Mouse (Mus musculus): Measurements from ENCODE around the gene Dph7.

The Dph7 gene

DNA sequence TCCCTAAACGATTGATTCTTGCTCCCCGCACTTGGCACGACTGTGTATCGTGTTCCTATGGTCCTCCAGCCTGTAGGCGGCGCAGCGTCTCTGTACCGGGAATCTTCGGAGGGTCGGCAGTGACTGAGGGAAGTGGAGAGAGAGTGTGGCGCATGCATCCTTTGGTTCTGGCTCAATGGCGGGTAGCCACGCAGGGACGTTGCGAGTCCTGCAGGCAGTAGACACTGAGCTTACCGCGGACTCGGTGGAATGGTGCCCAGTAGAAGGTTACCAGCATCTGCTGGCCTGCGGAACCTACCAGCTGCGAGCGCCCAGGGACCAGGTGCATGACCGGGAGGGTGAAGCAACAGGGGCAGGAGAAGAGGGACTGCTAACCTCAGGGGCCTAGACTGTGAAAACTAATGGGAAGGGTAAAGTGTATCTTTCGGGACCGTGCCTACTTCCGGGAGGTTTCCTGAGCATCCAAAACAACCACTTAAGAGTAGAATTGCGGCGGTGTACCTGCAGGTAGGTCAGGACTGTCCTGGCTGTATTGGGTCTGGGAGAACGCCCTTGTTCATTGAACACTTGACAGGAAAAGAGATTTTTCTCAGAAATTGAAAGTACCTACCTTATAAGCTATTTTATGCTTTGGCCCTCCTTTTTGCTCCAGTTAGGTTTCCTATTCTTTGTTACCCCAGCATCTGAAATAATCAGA, at the start of gene Dph7:
Gene Dph7 (plus strand): TSS at position 97 of the 697 bp plus-strand sequence.
- peak; percentile 84 for DNase-seq (ENCODE audit: low spot score)

DNA sequence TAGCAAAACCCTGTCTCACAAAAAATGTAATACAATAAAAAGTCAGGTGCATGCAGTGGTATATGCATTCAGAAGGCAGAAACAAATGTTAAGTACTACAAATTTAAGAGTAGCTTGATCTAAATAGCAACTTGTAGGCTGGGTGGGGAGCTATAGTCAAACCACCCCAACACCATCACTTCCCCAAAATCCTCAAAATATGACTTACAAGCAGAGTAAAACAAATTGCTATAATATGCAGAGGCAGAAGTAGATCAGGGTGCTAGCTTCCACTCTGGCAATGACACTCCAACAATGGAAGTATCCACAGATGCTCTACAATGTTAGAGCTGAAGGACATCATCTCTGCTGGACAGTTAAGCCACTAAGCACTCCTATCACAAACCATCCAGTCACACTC, 49.6 kb upstream of the Dph7 start:
- DNase-seq (ENCODE audit: low spot score), result no peak

DNA sequence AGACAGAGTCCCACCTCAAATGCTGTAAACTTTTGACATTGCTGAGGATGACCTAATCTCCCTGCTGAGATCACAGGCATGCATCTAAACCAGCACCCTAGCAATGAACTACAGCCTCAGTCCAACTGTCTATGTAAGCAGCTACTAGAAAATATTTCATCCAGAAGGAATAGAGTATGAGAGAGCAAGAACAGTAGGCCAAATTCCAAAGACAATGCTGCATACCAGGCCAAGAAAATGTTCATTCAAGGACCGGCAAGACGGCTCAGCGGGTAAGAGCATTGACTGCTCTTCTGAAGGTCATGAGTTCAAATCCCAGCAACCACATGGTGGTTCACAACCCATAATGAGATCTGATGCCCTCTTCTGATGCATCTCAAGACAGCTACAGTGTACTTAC, 47.4 kb upstream of the Dph7 start:
- DNase-seq (ENCODE audit: low spot score), result no peak

DNA sequence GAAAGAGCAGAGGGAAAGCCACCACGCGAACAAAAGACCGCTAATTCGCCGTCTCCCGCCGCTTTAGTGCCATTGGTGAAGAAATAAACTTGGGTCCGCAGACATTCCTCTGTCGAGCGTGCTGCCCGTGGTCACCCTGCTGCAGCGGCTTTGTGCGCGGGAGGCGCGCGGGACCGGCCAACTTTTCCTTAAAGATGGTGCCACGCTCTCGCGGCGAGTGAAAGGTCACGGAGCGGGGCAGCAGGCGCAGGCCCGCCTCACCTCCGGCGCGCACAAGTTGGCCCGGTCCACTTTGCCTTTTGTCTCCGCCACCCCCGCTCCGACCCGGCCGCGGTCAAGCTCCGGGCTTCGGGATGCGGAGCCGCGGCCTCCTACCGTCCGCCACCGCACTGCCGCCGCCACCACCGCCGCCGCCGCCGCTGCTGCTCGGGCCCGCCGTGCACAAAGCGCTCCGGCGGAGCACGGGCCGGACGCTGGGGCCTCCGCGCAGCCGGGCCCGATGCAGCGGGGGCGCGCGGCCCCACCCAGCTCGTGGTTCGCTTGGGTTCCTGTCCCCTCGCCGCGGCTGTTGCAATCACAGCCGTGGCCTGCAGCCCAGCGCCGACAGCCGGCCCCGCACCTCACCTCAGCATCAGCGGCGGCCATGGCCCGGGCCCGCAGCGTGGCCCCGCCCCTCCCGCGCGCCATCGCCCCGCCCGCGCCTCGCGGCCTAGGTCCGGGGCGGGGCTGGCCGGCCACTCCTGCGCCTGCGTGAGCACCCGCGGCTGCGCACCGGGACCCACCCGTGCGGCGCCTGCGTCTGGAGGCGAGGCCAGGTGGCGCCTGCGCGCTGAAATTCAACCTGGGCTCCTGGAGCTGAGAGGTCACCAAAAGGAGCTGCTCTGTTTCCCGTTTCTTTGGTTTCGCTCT, 43.0 kb upstream of the Dph7 start, which contains the start of gene Ehmt1:
Gene Ehmt1 (minus strand): TSS at position 685 of the 909 bp plus-strand sequence.
- peak; percentile 95 for DNase-seq (ENCODE audit: low spot score)

DNA sequence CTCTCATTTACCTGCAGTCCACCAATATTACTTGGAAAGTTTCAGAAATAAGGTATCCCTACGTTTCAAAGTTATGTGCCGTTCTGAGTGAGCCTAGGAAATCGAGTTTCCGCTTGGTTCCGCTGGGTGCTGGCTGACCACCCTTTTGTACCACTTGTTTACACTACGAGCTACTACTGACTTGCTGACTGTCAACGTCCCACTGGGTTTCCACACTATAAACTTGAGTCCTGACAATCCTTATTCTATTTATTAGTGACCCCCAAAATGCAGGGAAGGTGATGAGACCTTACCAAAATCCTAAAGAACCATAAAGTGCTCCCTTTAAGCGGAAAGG, 42.4 kb upstream of the Dph7 start:
- no peak for DNase-seq (ENCODE audit: low spot score)

DNA sequence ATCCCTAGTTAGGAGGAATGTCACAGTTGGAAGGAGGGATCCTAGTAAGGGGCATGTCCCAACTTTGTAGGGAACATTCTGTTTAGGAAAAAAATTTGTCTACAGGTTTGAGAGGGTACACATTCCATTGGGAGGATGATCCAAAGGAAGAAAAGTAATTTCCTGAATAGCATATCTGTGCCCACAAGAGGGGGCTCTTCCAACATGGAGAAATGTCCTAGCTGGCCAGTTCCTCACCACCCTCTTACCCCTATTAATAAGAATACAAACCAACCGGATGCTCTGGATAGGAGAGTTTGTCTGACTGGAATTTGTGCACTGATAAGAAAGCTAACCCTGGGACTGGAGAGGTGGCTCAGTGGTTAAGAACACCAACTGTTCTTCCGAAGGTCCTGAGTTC, 38.6 kb upstream of the Dph7 start:
- DNase-seq (ENCODE audit: low spot score), result peak; percentile 39

DNA sequence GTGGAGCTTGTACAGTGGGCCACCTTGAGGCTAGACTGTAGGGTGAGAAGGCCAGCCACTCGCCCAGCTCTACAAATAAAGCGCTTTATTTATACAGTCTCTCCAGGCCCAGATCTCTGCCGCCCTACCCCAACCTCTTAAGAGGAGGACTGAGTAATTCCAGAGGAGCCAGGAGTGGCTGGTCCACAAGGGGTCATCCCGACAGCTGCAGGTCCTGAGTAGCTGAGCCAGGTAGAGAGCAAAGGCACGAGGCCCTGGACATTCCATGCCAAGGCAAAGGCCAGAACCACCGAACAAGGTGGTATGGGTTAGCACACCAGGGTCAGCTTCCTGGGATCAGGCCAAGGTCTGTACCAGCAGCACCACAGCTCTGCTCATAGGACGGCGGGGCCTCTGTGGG, 36.9 kb upstream of the Dph7 start:
- DNase-seq (ENCODE audit: low spot score), result no peak

DNA sequence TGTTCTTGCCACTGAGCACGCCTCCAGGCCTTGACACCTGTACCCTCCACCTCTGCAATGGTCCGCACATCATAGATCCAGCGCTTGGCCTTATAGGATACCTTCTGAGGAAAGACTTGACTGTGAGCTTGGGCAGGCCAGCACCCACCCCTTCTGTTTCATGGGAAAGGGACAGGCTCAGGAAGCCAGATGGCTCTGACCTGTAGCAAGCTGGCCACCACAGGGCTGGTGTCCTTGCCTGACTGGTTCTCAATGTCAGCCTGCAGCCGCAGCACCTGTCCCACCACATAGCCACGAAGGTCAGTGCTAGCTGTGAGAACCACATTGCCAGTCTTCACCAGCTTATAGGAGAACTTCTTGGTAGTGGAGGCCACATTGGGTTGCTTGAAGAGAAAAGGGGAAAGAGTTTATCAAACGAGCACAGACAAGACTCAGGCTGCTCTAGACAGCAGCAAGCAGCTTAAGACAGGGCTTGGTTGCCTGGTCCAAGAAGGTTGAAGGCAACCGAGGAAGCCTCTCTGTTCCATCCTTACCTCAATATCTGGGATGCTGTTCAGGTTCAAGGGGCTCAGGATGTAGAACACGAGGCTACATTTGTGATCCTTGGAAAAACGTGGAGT, 35.7 kb upstream of the Dph7 start:
- no peak for DNase-seq (ENCODE audit: low spot score)

DNA sequence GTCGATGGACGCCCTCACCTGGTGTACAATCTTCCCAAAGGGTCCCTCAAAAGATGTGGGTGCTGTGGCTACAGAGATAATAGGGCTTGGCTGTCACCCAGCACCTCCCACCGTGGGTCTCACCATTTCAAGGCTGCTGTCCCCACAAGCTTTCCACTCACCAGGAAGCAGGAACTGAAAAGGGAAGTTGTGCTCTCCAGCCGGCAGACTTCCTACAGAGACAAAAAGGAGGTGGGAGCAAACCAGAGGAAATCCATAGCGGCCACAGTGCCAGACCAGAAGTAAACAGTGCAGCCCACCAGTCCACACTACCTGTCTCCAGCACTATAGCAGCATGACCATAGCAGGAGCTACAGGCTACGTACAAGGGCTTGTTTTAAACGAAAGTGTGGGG, 35.2 kb upstream of the Dph7 start:
- DNase-seq (ENCODE audit: low spot score), result no peak

DNA sequence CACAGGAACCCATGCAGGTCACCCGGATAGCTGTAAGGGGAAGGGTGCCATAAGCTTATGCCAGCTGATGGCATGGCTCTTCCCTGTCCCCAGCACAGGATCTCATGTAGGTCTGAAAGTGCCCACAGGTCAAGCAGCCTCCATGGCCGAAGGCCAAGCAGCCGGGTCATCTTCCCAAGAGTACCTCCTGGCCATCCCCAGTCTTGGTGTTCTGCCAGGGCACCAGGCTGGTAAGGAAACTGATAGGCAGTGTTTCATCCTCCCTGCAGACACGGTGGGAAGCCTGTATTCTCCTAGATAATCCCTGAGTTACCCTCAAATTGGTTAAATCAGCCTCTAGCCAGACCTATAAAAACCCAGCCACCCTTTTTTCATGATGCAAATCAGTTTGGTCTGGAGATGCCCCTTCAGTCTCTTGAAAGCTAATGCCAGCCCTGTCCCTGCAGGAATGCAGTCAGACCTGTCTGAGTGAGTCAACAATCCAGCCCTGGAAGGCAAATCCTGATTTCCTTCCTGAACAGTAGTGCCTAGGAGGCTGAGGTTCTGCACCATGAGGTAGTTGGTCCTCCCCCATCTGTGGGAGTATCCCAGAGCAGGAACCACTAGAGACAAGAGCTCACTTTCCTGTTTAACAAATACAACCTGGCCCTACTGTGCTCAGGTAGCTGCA, 34.3 kb upstream of the Dph7 start:
- peak; percentile 63 for DNase-seq (ENCODE audit: low spot score)

DNA sequence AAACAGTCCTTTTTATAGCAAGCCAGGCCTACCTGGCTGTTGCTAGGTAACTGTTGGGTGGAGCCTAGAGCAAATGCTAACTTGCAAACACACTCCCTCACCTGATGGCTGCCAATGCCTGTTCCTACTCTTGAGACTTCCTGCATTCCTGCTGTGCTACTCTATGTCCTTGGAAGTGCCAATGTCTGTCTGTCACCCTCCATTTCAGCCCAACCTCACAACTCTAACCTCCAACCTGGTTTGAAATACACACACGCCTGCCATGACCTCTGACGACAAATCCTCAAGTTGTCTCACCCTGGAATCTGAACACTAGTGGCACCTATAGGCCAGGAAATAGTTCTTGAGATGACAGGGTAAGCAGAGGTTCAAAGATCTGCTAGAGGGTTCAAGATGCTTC, 33.1 kb upstream of the Dph7 start:
- DNase-seq (ENCODE audit: low spot score), result no peak

DNA sequence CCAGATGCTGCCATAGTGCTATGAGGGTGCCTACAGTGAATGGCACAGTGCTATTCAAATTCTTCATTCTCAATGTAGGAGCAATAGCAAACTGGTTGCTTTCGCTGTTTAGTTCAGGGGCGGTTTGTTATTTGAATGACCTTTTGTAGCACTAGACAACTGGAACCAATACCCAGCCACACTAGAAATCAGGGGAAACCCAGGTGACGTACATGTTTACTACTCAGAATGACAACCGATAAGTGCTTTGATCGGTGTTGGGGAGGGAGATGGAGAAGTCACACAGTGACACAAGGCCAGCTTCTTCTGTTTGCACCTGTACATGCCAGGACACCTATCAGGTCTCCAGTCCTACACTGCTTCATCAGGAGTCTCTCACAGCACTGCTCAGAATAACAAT, 32.6 kb upstream of the Dph7 start:
- DNase-seq (ENCODE audit: low spot score), result no peak

DNA sequence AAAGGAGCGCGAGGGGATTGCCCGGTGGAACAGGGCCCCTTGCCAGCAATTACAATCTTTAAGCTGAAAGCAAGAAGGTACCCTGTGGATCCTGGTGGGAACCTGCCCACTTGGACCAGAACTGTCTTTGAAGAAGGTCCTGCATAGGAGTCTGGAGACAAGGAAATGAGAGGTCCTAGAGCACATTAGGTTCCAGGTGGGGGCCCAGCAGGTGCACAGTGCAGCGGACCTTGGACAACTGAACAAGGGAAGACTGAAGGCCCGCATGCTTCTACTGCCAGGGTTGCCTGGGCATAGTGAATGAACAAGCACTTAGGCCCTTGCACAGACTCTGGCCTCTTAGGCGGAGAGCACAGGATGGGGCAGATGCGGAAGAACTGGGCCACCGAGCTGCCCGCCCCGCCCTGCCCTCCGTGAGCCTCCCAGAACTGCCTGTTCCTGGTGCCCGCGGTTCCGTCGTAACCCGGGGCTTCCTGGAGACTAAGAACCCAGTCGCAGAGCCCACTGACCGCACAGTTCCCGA, 27.7 kb upstream of the Dph7 start:
- DNase-seq (ENCODE audit: low spot score), result peak; percentile 32

DNA sequence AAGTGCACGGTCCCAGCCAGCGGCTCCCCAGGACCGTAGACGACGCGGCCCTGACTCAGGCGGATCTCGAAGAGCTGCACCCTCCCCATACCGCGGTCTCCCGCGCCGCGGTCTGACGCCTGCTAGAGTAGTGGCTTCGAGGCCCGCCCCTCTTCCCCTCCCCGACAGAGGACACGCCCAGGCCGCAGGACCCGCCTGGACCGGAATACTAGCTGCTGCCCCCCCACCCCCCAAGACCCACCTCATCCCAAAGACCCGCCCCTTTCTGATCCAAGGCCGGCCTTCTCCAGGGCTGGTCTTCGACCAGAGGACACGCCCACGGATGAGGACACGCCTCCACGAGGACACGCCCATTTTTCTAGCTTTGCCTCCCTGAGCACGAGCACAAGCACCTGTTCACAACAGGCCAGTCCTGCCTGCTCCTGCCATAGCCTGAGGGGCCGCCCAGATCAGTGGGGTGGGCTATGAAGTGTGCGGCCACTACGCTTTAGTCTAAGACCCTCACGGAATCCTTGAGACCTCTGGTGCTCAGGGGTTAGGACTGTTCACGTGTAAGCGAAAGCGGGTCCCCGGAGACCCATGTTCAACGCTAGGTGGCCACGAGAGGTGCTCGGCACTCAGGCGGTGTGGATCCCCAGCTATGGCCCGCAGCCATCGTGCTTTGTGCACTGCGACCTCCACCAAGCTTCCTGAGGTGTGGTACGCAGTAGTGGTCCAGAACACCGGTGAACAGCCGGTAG, 27.0 kb upstream of the Dph7 start, which contains the start of gene Arrdc1:
Gene Arrdc1 (minus strand): TSS at position 196 of the 740 bp plus-strand sequence.
- DNase-seq (ENCODE audit: low spot score), result peak; percentile 73

DNA sequence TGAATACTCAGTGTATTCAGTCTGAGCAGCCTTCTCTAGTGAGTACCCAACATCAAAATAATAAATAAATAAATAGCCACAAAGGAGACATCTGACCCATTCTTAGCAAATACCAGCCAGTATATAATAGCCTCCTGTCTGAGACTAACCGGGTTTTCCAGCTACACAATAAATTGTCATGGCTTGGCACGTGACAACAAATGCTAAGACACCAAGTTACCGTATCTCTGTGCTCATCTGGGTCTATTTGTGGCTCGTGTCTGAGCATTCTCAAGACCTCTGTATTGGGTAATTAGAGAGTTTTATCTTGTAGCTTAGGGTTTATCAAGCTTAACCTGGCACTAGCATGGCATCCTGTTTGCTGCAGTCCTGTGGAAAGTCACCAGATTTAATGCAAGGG, 20.1 kb upstream of the Dph7 start:
- no peak for DNase-seq (ENCODE audit: low spot score)

DNA sequence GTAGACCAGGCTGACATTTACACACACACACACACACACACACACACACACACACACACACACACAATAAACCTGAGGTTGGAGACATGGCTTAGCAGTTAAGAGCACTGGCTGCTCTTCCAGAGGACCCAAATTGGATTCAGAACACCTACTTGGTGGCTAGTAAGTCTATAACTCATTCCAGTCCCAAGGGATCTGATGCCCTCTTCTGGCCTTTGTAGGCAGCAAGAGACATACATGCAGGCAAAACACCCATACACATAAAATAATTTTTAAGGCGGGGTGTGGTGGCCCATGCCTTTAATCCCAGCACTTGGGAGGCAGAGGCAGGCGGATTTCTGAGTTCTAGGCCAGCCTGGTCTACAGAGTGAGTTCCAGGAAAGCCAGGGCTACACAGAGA, 17.9 kb upstream of the Dph7 start:
- DNase-seq (ENCODE audit: low spot score), result peak; percentile 53

DNA sequence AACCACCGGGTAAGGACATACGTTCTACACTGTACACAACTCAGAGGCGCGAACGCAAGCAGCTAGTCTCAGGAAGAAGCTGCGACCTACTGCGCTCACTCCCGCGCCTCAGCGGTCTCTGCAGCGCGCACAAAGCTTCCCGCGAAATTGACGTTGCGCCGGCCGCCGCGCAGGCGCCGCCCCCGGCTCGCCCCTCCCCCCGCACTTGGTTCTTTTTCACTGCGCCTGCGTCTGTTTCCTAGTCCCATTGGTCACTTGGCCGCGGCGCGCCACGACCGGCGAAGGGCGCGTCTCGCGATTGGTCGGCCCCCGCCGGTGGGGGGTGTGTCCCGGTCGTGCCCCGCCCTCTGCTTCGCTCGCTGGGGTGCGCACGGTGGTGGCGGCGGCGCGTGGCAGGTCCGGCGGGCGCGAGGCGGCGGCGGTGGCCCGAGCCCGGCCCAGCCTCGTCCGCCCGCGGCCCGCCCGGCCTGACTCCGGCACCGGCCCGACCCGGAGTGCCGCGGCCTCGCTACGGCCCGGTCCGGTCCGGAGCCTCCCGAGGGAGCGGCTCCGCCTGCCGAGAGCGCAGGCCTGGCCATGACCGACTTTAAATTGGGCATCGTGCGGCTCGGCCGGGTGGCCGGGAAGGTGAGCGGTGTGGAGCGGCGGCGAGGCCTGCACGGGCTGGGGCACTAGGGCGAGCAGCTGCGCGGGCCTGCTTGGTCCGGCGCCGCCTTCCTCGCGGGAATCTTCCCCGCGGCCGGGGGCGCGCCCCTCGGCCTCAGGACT, 12.6 kb upstream of the Dph7 start, which contains the start of gene Zmynd19:
Gene Zmynd19 (plus strand): TSS at position 372 of the 768 bp plus-strand sequence.
- peak; percentile 96 for DNase-seq (ENCODE audit: low spot score)

DNA sequence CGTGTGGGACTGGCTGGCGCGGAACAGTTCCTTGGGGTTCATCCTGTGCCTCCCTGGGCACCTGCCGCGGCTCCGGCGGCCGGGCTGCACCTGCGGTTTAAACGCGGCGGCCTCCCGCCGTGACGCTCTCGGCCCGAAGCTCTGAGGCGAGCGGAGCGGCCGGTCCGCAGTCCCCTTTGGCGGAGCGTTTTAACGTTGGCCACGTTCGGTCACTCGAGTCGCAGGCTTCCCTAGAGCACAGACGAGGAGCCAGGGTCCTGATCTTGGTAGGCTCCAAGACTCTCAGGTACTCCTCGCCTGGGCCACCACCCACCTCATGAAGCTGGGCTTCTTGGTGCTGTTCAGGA, 12.0 kb upstream of the Dph7 start:
- peak; percentile 29 for DNase-seq (ENCODE audit: low spot score)

DNA sequence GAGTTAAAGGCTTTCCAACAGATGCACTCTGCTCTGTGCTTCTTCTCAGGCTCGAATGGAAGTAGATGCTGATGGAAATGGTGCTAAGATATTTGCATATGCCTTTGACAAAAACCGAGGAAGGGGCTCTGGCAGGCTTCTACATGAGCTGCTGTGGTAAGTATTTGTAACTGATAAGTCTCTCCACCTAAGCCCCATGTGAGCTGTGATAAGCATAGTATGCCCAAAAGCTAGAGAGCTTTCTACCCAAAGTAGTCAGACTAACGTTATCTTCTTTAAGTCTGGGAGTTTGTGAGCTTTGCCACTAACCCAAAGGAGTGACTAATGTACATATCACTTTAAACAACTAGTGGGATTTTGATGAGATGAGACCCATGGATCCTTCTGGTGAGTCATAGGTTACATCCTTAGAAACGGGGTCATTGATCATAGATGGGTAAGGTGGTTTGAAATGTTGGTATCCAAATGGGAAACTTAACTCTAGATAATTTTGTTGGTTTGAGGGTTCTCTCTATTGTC, 9.6 kb upstream of the Dph7 start:
- DNase-seq (ENCODE audit: low spot score), result no peak

DNA sequence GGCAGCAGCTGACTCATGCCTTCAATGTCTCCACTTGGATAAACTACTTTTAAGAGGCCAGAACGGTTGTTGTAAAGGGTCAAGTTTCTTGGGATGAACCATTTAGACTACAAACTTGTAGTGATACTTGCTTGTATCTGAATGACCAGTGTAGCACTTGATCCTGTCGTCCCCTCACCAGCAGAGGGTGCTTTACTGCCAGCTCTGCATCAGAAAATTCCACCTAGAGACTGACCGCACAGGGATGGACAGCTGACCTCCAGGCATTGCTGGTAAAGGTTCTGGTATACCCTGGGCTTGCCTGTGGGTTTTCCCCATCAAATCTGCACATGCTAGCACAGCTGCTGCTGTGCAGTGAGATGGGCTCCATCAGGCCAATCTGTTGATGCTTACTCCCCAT, 1.3 kb upstream of the Dph7 start:
- DNase-seq (ENCODE audit: low spot score), result peak; percentile 61
